Mouse (Mus musculus): ENCODE data around the gene Sdhd. TPM values are rescaled to one million over a fixed set of nuclear protein-coding genes. Genes with fewer than 3 reads are reported as not detected.

Gene Sdhd
- polyA plus RNA-seq, 1 experiment from 2014 or later, result 308 TPM

- Histone ChIP-seq H3K4me2 (ENCODE audit: low read depth, low read length) (no peak overlapping the region), H3K27me3 (ENCODE audit: control insufficient read depth, insufficient read depth, low read length) (no peaks in the 10 kb centered on the region), H3K9ac (replicated peaks; ENCODE audit: low read length) (no peak overlapping the region), H3K27ac (replicated peaks; ENCODE audit: low read depth, low read length) (no peak overlapping the region), H3K9me3 (replicated peaks; ENCODE audit: control insufficient read depth, low read length) (no peaks in the 10 kb centered on the region), H3K4me1 (ENCODE audit: control insufficient read depth, insufficient read depth, low read length) (no peaks in the 10 kb centered on the region), H3K4me3 (ENCODE audit: low read depth, low read length) (no peak overlapping the region), H3K36me3 (replicated peaks; ENCODE audit: control insufficient read depth, insufficient read depth, low read depth, low read length) (no peaks in the 10 kb centered on the region; the same call in 1 of the 2 replicates)
- DNase-seq (ENCODE audit: low spot score) (no peak), ATAC-seq (replicated peaks; ENCODE audit: insufficient number of reproducible peaks, low FRiP score, low TSS enrichment, low read depth) (no peak)
- 41% methylated on average over 4 of the region's 4 CpGs for WGBS
Observed at GRCm38 (mm10) chr9:50580370-50580769, 23.2 kb downstream of the Sdhd start.

GRCm38 (mm10) chr9:50569599-50570525 is 33.8 kb downstream of the Sdhd start:
- WGBS, result 76% methylated on average over 10 of the region's 10 CpGs
- no peaks in the 10 kb centered on the region for H3K9me3 ChIP-seq (replicated peaks; ENCODE audit: control insufficient read depth, low read length)
- no peak overlapping the region for H3K27ac ChIP-seq (replicated peaks; ENCODE audit: low read depth, low read length)
- ATAC-seq (replicated peaks; ENCODE audit: insufficient number of reproducible peaks, low FRiP score, low TSS enrichment, low read depth) (no peak), DNase-seq (ENCODE audit: low spot score) (no peak)
- no peak overlapping the region for H3K4me2 ChIP-seq (ENCODE audit: low read depth, low read length)
- H3K4me3 ChIP-seq (ENCODE audit: low read depth, low read length), result no peak overlapping the region
- no peaks in the 10 kb centered on the region for H3K36me3 ChIP-seq (replicated peaks; ENCODE audit: control insufficient read depth, insufficient read depth, low read depth, low read length)
- no peaks in the 10 kb centered on the region for H3K27me3 ChIP-seq (ENCODE audit: control insufficient read depth, insufficient read depth, low read length)
- no peaks in the 10 kb centered on the region for H3K4me1 ChIP-seq (ENCODE audit: control insufficient read depth, insufficient read depth, low read length)
- H3K9ac ChIP-seq (replicated peaks; ENCODE audit: low read length), result no peak overlapping the region

GRCm38 (mm10) chr9:50567881-50568280 is 35.7 kb downstream of the Sdhd start:
- H3K4me3 ChIP-seq (ENCODE audit: low read depth, low read length), result no peak overlapping the region
- no peak overlapping the region for H3K4me2 ChIP-seq (ENCODE audit: low read depth, low read length)
- ATAC-seq (replicated peaks; ENCODE audit: insufficient number of reproducible peaks, low FRiP score, low TSS enrichment, low read depth) (no peak), DNase-seq (ENCODE audit: low spot score) (no peak)
- H3K9ac ChIP-seq (replicated peaks; ENCODE audit: low read length), result no peak overlapping the region
- H3K9me3 ChIP-seq (replicated peaks; ENCODE audit: control insufficient read depth, low read length), result no peaks in the 10 kb centered on the region
- 88% methylated on average over 2 of the region's 2 CpGs for WGBS
- no peak overlapping the region for H3K27ac ChIP-seq (replicated peaks; ENCODE audit: low read depth, low read length)
- no peaks in the 10 kb centered on the region for H3K27me3 ChIP-seq (ENCODE audit: control insufficient read depth, insufficient read depth, low read length)
- H3K36me3 ChIP-seq (replicated peaks; ENCODE audit: control insufficient read depth, insufficient read depth, low read depth, low read length), result no peaks in the 10 kb centered on the region
- no peaks in the 10 kb centered on the region for H3K4me1 ChIP-seq (ENCODE audit: control insufficient read depth, insufficient read depth, low read length)

GRCm38 (mm10) chr9:50567372-50567771 is 36.2 kb downstream of the Sdhd start:
- no peak overlapping the region for H3K4me2 ChIP-seq (ENCODE audit: low read depth, low read length)
- no peaks in the 10 kb centered on the region for H3K4me1 ChIP-seq (ENCODE audit: control insufficient read depth, insufficient read depth, low read length)
- no peak for ATAC-seq (replicated peaks; ENCODE audit: insufficient number of reproducible peaks, low FRiP score, low TSS enrichment, low read depth)
- no peaks in the 10 kb centered on the region for H3K36me3 ChIP-seq (replicated peaks; ENCODE audit: control insufficient read depth, insufficient read depth, low read depth, low read length)
- DNase-seq (ENCODE audit: low spot score), result no peak
- no peak overlapping the region for H3K4me3 ChIP-seq (ENCODE audit: low read depth, low read length)
- no peaks in the 10 kb centered on the region for H3K9me3 ChIP-seq (replicated peaks; ENCODE audit: control insufficient read depth, low read length)
- no peak overlapping the region for H3K9ac ChIP-seq (replicated peaks; ENCODE audit: low read length)
- no peak overlapping the region for H3K27ac ChIP-seq (replicated peaks; ENCODE audit: low read depth, low read length)
- no peaks in the 10 kb centered on the region for H3K27me3 ChIP-seq (ENCODE audit: control insufficient read depth, insufficient read depth, low read length)
- WGBS, result 87% methylated on average over 4 of the region's 4 CpGs

GRCm38 (mm10) chr9:50565940-50566339 is 37.7 kb downstream of the Sdhd start:
- WGBS, result 70% methylated on average over 4 of the region's 4 CpGs
- H3K9me3 ChIP-seq (replicated peaks; ENCODE audit: control insufficient read depth, low read length), result no peaks in the 10 kb centered on the region
- ATAC-seq (replicated peaks; ENCODE audit: insufficient number of reproducible peaks, low FRiP score, low TSS enrichment, low read depth) (no peak), DNase-seq (ENCODE audit: low spot score) (no peak)
- H3K27ac ChIP-seq (replicated peaks; ENCODE audit: low read depth, low read length), result no peak overlapping the region
- H3K4me2 ChIP-seq (ENCODE audit: low read depth, low read length), result no peak overlapping the region
- no peaks in the 10 kb centered on the region for H3K36me3 ChIP-seq (replicated peaks; ENCODE audit: control insufficient read depth, insufficient read depth, low read depth, low read length)
- H3K9ac ChIP-seq (replicated peaks; ENCODE audit: low read length), result no peak overlapping the region
- no peaks in the 10 kb centered on the region for H3K27me3 ChIP-seq (ENCODE audit: control insufficient read depth, insufficient read depth, low read length)
- H3K4me3 ChIP-seq (ENCODE audit: low read depth, low read length), result no peak overlapping the region
- no peaks in the 10 kb centered on the region for H3K4me1 ChIP-seq (ENCODE audit: control insufficient read depth, insufficient read depth, low read length)

- no peak overlapping the region for H3K4me3 ChIP-seq (ENCODE audit: low read depth, low read length)
- 76% methylated on average over 7 of the region's 7 CpGs for WGBS
- no peak overlapping the region for H3K9ac ChIP-seq (replicated peaks; ENCODE audit: low read length)
- H3K9me3 ChIP-seq (replicated peaks; ENCODE audit: control insufficient read depth, low read length), result no peaks in the 10 kb centered on the region
- DNase-seq (ENCODE audit: low spot score) (no peak), ATAC-seq (replicated peaks; ENCODE audit: insufficient number of reproducible peaks, low FRiP score, low TSS enrichment, low read depth) (no peak)
- H3K27me3 ChIP-seq (ENCODE audit: control insufficient read depth, insufficient read depth, low read length), result no peaks in the 10 kb centered on the region
- H3K4me2 ChIP-seq (ENCODE audit: low read depth, low read length), result no peak overlapping the region
- no peaks in the 10 kb centered on the region for H3K4me1 ChIP-seq (ENCODE audit: control insufficient read depth, insufficient read depth, low read length)
- H3K36me3 ChIP-seq (replicated peaks; ENCODE audit: control insufficient read depth, insufficient read depth, low read depth, low read length), result no peaks in the 10 kb centered on the region
- H3K27ac ChIP-seq (replicated peaks; ENCODE audit: low read depth, low read length), result no peak overlapping the region
Observed at GRCm38 (mm10) chr9:50565173-50565572, 38.4 kb downstream of the Sdhd start.

GRCm38 (mm10) chr9:50561918-50562360 is 41.7 kb downstream of the Sdhd start:
- 78% methylated on average over 2 of the region's 2 CpGs for WGBS
- Histone ChIP-seq H3K36me3 (replicated peaks; ENCODE audit: control insufficient read depth, insufficient read depth, low read depth, low read length) (no peaks in the 10 kb centered on the region), H3K4me2 (ENCODE audit: low read depth, low read length) (no peak overlapping the region), H3K9me3 (replicated peaks; ENCODE audit: control insufficient read depth, low read length) (no peaks in the 10 kb centered on the region), H3K4me3 (ENCODE audit: low read depth, low read length) (no peak overlapping the region), H3K27me3 (ENCODE audit: control insufficient read depth, insufficient read depth, low read length) (no peaks in the 10 kb centered on the region), H3K9ac (replicated peaks; ENCODE audit: low read length) (no peak overlapping the region), H3K27ac (replicated peaks; ENCODE audit: low read depth, low read length) (no peak overlapping the region), H3K4me1 (ENCODE audit: control insufficient read depth, insufficient read depth, low read length) (no peaks in the 10 kb centered on the region)
- ATAC-seq (replicated peaks; ENCODE audit: insufficient number of reproducible peaks, low FRiP score, low TSS enrichment, low read depth), result no peak
- DNase-seq (ENCODE audit: low spot score), result no peak

GRCm38 (mm10) chr9:50561145-50561917 is 42.3 kb downstream of the Sdhd start, which contains the start of gene Tex12:
Gene Tex12 (minus strand): TSS chr9:50561325.
- no peak within 1 kb of the TSS for H3K9ac ChIP-seq (replicated peaks; ENCODE audit: low read length)
- 84% methylated on average over 38 of the region's 38 CpGs for WGBS
- no peak within 1 kb of the TSS for H3K4me3 ChIP-seq (ENCODE audit: low read depth, low read length)
- ATAC-seq (replicated peaks; ENCODE audit: insufficient number of reproducible peaks, low FRiP score, low TSS enrichment, low read depth), result no peak
- H3K9me3 ChIP-seq (replicated peaks; ENCODE audit: control insufficient read depth, low read length), result no peaks in the 10 kb centered on the region
- H3K27me3 ChIP-seq (ENCODE audit: control insufficient read depth, insufficient read depth, low read length), result no peaks in the 10 kb centered on the region
- no peaks in the 10 kb centered on the region for H3K4me1 ChIP-seq (ENCODE audit: control insufficient read depth, insufficient read depth, low read length)
- H3K36me3 ChIP-seq (replicated peaks; ENCODE audit: control insufficient read depth, insufficient read depth, low read depth, low read length), result no peaks in the 10 kb centered on the region
- DNase-seq (ENCODE audit: low spot score), result no peak
- no peak within 1 kb of the TSS for H3K27ac ChIP-seq (replicated peaks; ENCODE audit: low read depth, low read length)
- H3K4me2 ChIP-seq (ENCODE audit: low read depth, low read length), result no peak within 1 kb of the TSS
